Mouse (Mus musculus) hindbrain, embryonic 16.5 days (tissue): Measurements from ENCODE around the gene Adgre5. TPM values are rescaled to one million over a fixed set of nuclear protein-coding genes. Genes with fewer than 3 reads are reported as not detected.

Experiments
- ATAC-seq: fragments of 200-750 bp; cut with Nextera tagmentation; 2 replicates; pipeline ENCODE4 v1.8.0; 2017; ENCODE audit warnings: moderate TSS enrichment, moderate library complexity
- H3K27ac ChIP-seq: fragments of 300-500 bp; sonication (generic); 2 replicates; pipeline ENCODE4 v1.5.1; 2014; ENCODE audit warnings: low read depth, mild to moderate bottlenecking, control low read depth, low read length, moderate library complexity
- H3K27me3 ChIP-seq: fragments of 300-500 bp; sonication (generic); replicated peaks from 2 replicates; pipeline ENCODE4 v1.6.1; 2014; ENCODE audit warnings: low read length; ENCODE audit not compliant: control insufficient read depth, insufficient read depth
- H3K36me3 ChIP-seq: fragments of 300-500 bp; sonication (generic); 2 replicates; pipeline ENCODE4 v1.6.1; 2014; ENCODE audit warnings: mild to moderate bottlenecking, low read length, moderate library complexity, mixed read lengths; ENCODE audit not compliant: control insufficient read depth, insufficient read depth
- H3K4me1 ChIP-seq: fragments of 300-500 bp; sonication (generic); 2 replicates; pipeline ENCODE4 v1.6.1; 2014; ENCODE audit warnings: low read depth, low read length; ENCODE audit not compliant: control insufficient read depth, insufficient read depth
- H3K4me2 ChIP-seq: fragments of 300-500 bp; sonication (generic); 2 replicates; pipeline ENCODE4 v1.6.1; 2014; ENCODE audit warnings: mild to moderate bottlenecking, low read length, control low read depth, moderate library complexity
- H3K4me3 ChIP-seq: fragments of 300-500 bp; sonication (generic); 2 replicates; pipeline ENCODE4 v1.5.1; 2014; ENCODE audit warnings: mild to moderate bottlenecking, low read length, control low read depth, moderate library complexity
- H3K9ac ChIP-seq: fragments of 300-500 bp; sonication (generic); 2 replicates; pipeline ENCODE4 v1.6.1; 2014; ENCODE audit warnings: low read depth, mild to moderate bottlenecking, control low read depth, low read length, moderate library complexity
- H3K9me3 ChIP-seq: fragments of 300-500 bp; sonication (generic); 2 replicates; pipeline ENCODE4 v1.6.1; 2014; ENCODE audit warnings: mild to moderate bottlenecking, low read length, moderate library complexity; ENCODE audit not compliant: control insufficient read depth
- WGBS: fragments of 180-500 bp; shearing (Covaris S2); extraction: QIAGEN DNeasy Blood & Tissue Kit; methylation state at CpG from one replicate; pipeline ENCODE4 v1.1.7; 2014; 5-methylcytosine and 5-hydroxymethylcytosine counted together
- polyA plus RNA-seq: library from polyadenylated mRNA; unstranded; fragments of >200 nt; fragmentation: Nextera tagmentation; extraction: Ambion mirVana; gene quantifications from 2 replicates; pipeline ENCODE4 v1.2.1, GENCODE M21; 2015

Gene Adgre5
- polyA plus RNA-seq, 1 experiment from 2014 or later, result 9.9 TPM

DNA sequence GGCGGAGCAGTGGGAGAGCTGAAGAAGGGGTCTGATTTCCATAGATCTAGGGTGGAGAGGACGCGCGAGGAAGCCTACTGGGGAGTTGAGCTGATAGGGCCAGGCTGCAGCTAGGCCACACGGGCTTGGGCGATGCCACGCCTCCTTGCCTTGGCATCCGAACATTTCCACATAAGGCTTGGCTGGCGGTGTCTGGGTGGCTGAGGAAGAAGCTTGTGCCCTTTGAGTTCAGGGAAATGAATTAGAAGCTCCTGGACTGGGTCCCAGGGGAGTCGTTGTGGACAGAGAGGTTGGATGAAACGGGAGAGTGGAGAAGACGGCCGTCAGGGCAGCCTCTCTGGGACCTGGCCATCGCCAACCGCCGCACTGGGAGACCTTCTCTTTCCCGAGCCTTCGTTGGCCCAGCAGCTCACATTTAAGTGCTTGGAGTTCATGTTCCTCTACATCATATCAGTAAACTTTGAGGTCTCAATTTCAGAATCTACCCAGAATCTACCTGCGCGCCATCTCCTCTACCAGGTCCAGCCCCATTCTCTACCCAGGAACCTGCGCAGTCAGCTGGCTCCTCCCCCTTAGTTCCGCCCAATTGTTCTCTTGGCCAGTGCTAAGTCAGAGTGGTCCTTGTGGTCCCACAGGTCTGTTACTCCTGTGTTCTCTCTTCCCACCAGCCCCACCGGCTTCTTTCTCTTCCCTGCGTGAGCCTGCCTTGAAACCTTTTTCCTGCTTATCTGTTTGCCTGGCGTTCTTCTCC, 31.8 kb upstream of the Adgre5 start:
- Histone ChIP-seq H3K36me3 (no peaks in the 10 kb centered on the region), H3K4me1 (peaks cover 5% of the 10 kb centered on the region), H3K27me3 (no peaks in the 10 kb centered on the region), H3K9ac (peak overlapping the region; percentile 62), H3K4me3 (peak overlapping the region; percentile 47), H3K9me3 (no peaks in the 10 kb centered on the region), H3K4me2 (peak overlapping the region; percentile 84), H3K27ac (0 out of 2 replicates have a peak overlapping the region, but pooled peaks have one; percentile 39)
- peak; percentile 91 for ATAC-seq
- WGBS, result 7% methylated on average over 25 of the region's 25 CpGs

DNA sequence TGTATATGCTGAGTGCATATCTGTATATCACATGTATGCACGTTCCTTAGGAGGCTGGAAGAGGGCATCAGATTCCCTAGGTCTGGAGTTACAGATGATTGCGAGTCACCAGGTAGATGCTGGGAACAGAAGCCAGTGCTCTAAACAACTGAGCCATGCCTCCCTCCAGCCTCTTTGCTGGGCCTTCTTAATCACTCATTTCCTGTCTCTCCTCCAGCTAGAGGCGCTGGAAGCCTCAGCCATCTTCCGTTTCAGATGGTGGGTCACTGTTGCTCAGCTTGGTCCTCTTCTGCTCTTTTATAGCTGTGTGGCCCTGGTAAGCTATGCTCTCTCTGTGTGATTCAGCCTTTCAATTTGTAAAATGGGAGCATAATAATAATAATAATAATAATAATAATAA, 30.7 kb upstream of the Adgre5 start:
- no peak for ATAC-seq
- no peak overlapping the region for H3K4me2 ChIP-seq
- no peaks in the 10 kb centered on the region for H3K36me3 ChIP-seq
- H3K27me3 ChIP-seq, result no peaks in the 10 kb centered on the region
- peaks cover 5% of the 10 kb centered on the region for H3K4me1 ChIP-seq
- H3K4me3 ChIP-seq, result no peak overlapping the region
- 73% methylated on average over 4 of the region's 4 CpGs for WGBS
- 0 out of 2 replicates have a peak, but pooled peaks cover 2% of the 10 kb centered on the region for H3K9me3 ChIP-seq
- H3K27ac ChIP-seq, result no peak overlapping the region
- H3K9ac ChIP-seq, result no peak overlapping the region

DNA sequence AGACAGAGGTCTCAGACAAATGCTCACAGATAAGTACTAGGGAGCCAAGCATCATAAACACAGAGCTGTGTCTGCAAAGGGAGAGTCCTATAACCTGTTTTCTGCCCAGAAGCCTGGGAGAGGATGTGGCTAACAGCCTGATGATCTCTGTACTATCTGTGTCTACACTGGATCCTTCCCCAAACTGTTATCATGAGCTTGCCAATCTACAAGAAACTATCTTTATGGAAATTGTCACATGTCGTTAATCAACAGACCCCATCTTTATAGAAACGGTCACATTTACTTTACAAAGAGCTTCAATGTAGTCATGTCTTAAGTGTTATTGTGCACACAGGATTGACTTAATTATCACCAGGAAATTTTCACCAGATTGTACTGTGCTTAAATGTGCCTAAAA, 29.5 kb upstream of the Adgre5 start:
- 89% methylated on average over 2 of the region's 2 CpGs for WGBS
- no peak for ATAC-seq
- Histone ChIP-seq H3K27ac (no peak overlapping the region), H3K4me1 (peaks cover 5% of the 10 kb centered on the region), H3K36me3 (no peaks in the 10 kb centered on the region), H3K9ac (no peak overlapping the region), H3K4me3 (no peak overlapping the region), H3K4me2 (no peak overlapping the region), H3K27me3 (no peaks in the 10 kb centered on the region), H3K9me3 (0 out of 2 replicates have a peak, but pooled peaks cover 3% of the 10 kb centered on the region)

DNA sequence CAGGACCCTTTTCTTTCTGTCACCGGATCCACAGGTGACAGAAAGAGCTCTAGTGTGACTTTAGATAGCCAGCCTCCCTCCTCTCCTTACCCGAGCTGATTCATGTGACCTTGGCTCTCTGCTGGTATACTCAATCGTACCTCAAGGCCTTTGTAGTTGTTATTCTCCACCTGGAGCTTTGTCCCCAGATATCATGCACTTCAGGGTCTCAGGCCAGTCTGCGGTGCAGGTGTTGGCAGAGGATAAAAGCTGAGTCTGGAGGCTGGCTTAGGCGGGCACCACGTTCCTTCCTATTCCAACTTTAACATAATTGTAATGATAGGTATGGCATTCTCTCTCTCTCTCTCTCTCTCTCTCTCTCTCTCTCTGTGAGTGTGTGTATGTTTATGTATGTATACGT, 28.6 kb upstream of the Adgre5 start:
- H3K36me3 ChIP-seq, result no peaks in the 10 kb centered on the region
- no peak overlapping the region for H3K4me3 ChIP-seq
- H3K4me2 ChIP-seq, result no peak overlapping the region
- 86% methylated on average over 7 of the region's 7 CpGs for WGBS
- H3K4me1 ChIP-seq, result peaks cover 5% of the 10 kb centered on the region
- 0 out of 2 replicates have a peak, but pooled peaks cover 3% of the 10 kb centered on the region for H3K9me3 ChIP-seq
- no peaks in the 10 kb centered on the region for H3K27me3 ChIP-seq
- no peak overlapping the region for H3K27ac ChIP-seq
- no peak overlapping the region for H3K9ac ChIP-seq
- no peak for ATAC-seq

DNA sequence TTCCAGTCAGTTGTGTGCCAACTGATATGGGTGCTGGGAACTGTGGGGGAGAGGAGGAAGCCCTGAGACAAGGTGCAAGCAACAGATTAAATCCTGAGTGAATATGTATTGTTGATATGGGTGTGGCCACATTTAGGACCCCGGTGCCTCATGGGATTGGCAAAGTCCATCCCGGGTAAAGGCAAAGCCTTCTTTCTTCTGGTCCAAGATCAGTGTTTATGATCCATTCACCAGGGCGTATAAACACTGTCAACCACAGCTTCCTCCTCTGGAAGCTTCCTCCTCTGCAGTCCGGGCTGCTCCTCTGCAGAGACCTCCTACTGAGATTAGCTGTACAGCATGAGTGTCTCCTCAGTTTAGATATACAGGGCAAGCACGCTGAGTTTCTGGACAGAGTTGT, 27.4 kb upstream of the Adgre5 start:
- Histone ChIP-seq H3K4me3 (no peak overlapping the region), H3K4me1 (peaks cover 5% of the 10 kb centered on the region), H3K9me3 (0 out of 2 replicates have a peak, but pooled peaks cover 3% of the 10 kb centered on the region), H3K4me2 (no peak overlapping the region), H3K27ac (no peak overlapping the region), H3K9ac (no peak overlapping the region), H3K27me3 (no peaks in the 10 kb centered on the region), H3K36me3 (no peaks in the 10 kb centered on the region)
- 72% methylated on average over 5 of the region's 5 CpGs for WGBS
- no peak for ATAC-seq

DNA sequence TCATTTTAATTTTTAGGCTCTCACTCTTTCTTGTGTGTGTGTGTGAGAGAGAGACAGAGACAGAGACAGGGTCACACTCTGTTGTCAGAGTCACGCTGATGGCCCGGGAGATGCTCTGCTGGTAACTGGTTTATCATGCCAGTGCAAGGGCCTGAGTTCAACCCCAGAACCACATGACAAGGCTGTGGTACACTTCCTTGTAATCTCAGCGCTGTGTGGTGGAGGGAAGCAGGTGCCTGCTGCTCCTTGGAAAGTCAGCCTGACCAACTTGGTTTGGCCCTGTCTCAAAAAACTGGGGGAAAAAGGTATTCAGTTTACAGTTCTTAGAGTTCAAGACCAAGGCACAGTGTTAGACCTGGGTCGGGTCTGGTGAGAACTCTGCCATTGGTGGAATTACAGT, 26.3 kb upstream of the Adgre5 start:
- no peak for ATAC-seq
- H3K9me3 ChIP-seq, result 0 out of 2 replicates have a peak, but pooled peaks cover 3% of the 10 kb centered on the region
- 92% methylated on average over 4 of the region's 4 CpGs for WGBS
- H3K27ac ChIP-seq, result no peak overlapping the region
- no peak overlapping the region for H3K4me2 ChIP-seq
- H3K4me3 ChIP-seq, result no peak overlapping the region
- H3K27me3 ChIP-seq, result no peaks in the 10 kb centered on the region
- peaks cover under 1% of the 10 kb centered on the region; the same call in 1 of the 2 replicates for H3K4me1 ChIP-seq
- no peaks in the 10 kb centered on the region for H3K36me3 ChIP-seq
- no peak overlapping the region for H3K9ac ChIP-seq

DNA sequence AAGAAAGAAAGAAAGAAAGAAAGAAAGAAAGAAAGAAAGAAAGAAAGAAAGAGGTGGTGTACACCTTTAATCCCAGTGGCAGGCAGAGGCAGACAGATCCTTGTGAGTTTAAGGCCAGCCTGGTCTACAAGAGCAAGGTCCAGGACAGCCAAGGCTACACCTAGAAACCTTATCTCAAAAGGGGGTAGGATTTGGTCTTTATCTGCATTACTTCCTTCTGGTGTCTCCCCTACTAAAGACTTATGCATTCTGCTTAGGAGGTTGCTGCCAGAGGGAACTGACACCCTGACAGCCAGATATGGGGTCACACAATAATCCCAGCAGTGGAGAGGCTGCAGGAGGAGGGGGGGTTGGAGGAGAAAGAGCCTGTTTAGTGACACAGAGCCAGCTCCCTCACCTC, 24.5 kb upstream of the Adgre5 start:
- no peaks in the 10 kb centered on the region for H3K27me3 ChIP-seq
- 0 out of 2 replicates have a peak, but pooled peaks cover 3% of the 10 kb centered on the region for H3K9me3 ChIP-seq
- no peaks in the 10 kb centered on the region for H3K36me3 ChIP-seq
- H3K4me1 ChIP-seq, result no peaks in the 10 kb centered on the region
- H3K4me3 ChIP-seq, result no peak overlapping the region
- ATAC-seq, result no peak
- H3K9ac ChIP-seq, result no peak overlapping the region
- H3K27ac ChIP-seq, result no peak overlapping the region
- H3K4me2 ChIP-seq, result no peak overlapping the region

DNA sequence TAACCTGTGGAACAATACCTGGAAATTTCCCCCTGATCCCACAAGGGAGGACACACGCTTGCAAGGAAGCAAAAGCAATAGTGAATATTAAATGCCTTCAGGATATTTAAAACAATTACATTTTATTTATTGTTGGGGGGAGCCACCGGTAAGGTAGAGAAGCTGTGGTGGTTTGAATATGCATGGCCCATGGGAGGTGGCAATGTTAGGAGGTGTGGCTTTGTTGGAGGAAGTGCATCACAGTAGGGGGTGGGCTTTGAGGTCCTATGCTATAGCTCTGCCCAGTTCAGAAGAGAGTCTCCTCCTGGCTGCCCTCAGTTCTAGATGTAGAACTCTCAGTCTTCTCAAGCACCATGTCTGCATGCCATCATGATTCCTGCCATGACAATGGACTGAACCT, 23.6 kb upstream of the Adgre5 start:
- 88% methylated on average over 2 of the region's 2 CpGs for WGBS
- Histone ChIP-seq H3K27me3 (no peaks in the 10 kb centered on the region), H3K9ac (no peak overlapping the region), H3K27ac (no peak overlapping the region), H3K4me1 (no peaks in the 10 kb centered on the region), H3K4me2 (no peak overlapping the region), H3K36me3 (no peaks in the 10 kb centered on the region), H3K9me3 (0 out of 2 replicates have a peak, but pooled peaks cover 3% of the 10 kb centered on the region), H3K4me3 (no peak overlapping the region)
- no peak for ATAC-seq

DNA sequence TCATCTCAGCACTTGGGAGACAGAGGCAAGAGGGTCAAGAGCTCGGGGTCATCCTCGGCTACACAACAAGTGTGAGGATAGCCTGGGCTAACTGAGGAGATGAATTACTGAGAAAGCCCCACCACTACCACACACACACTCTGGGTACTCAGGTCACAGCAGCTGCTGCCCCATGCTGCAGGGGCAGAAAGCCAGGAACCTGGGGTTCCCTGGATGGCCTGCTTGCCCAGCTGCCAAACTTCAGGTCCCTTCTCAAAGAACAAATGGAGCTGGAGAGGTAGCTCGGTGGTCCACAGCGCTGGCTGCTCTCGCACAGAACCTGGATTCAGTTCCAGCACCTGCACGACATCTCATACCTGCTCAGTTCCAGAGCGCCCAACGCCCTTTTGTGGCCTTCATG, 23.0 kb upstream of the Adgre5 start:
- Histone ChIP-seq H3K4me2 (no peak overlapping the region), H3K4me3 (no peak overlapping the region), H3K27me3 (no peaks in the 10 kb centered on the region), H3K4me1 (no peaks in the 10 kb centered on the region), H3K9ac (no peak overlapping the region), H3K36me3 (no peaks in the 10 kb centered on the region), H3K9me3 (0 out of 2 replicates have a peak, but pooled peaks cover 3% of the 10 kb centered on the region), H3K27ac (no peak overlapping the region)
- ATAC-seq, result no peak
- WGBS, result 91% methylated on average over 8 of the region's 8 CpGs
